Mouse (Mus musculus) forebrain, embryonic 13.5 days (tissue): Measurements from ENCODE around the gene Rftn1. TPM values are rescaled to one million over a fixed set of nuclear protein-coding genes. Genes with fewer than 3 reads are reported as not detected.

Experiments
- ATAC-seq: fragments of 200-750 bp; cut with Nextera tagmentation; 2 replicates; pipeline ENCODE4 v1.8.0; 2017
- H3K27ac ChIP-seq: fragments of 300-500 bp; sonication (generic); 2 replicates; pipeline ENCODE4 v1.5.1; 2015; ENCODE audit warnings: inconsistent platforms, mild to moderate bottlenecking, moderate library complexity
- H3K27me3 ChIP-seq: fragments of 300-500 bp; sonication (generic); 2 replicates; pipeline ENCODE4 v1.6.1; 2015; ENCODE audit warnings: mild to moderate bottlenecking, inconsistent platforms
- H3K36me3 ChIP-seq: fragments of 300-500 bp; sonication (generic); 2 replicates; pipeline ENCODE4 v1.6.1; 2015; ENCODE audit warnings: mild to moderate bottlenecking, inconsistent platforms; ENCODE audit not compliant: poor library complexity, severe bottlenecking
- H3K4me1 ChIP-seq: fragments of 300-500 bp; sonication (generic); 2 replicates; pipeline ENCODE4 v1.6.1; 2015; ENCODE audit warnings: inconsistent platforms
- H3K4me2 ChIP-seq: fragments of 300-500 bp; sonication (generic); 2 replicates; pipeline ENCODE4 v1.6.1; 2015; ENCODE audit warnings: inconsistent platforms, mild to moderate bottlenecking, moderate library complexity
- H3K4me3 ChIP-seq: fragments of 300-500 bp; sonication (generic); 2 replicates; pipeline ENCODE4 v1.5.1; 2015; ENCODE audit warnings: mild to moderate bottlenecking, inconsistent platforms
- H3K9ac ChIP-seq: fragments of 300-500 bp; sonication (generic); 2 replicates; pipeline ENCODE4 v1.6.1; 2015; ENCODE audit warnings: mild to moderate bottlenecking, inconsistent platforms
- H3K9me3 ChIP-seq: fragments of 300-500 bp; sonication (generic); replicated peaks from 2 replicates; pipeline ENCODE4 v1.6.1; 2016; ENCODE audit warnings: inconsistent platforms
- WGBS: fragments of 180-500 bp; shearing (Covaris S2); methylation state at CpG from one replicate; pipeline ENCODE4 v1.1.7; 2015; 5-methylcytosine and 5-hydroxymethylcytosine counted together
- polyA plus RNA-seq: library from polyadenylated mRNA; unstranded; fragments of >200 nt; fragmentation: Nextera tagmentation; extraction: Ambion mirVana; gene quantifications from 2 replicates; pipeline ENCODE4 v1.2.1, GENCODE M21; 2015

Rftn1 gene
- polyA plus RNA-seq, 1 experiment from 2014 or later: 15.3 TPM

DNA sequence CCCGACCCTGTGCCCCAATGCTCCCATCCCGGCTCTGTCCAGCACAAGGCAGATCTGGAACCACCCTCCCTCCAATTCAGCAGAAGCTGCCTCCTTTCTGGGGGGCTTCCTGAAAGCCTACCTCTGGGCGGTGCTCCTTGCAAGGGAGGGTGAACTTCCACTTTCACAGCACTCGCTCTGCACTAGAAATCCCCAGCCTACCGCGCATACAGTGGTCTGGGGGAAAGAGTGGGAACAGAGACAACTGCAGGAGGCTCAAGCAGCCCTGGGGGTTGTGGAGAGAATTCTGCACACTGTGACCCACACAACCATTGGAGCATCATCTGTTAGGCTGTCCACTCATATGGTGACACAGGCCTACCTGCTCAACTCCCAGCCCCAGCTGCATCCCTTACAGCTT lies 30.7 kb downstream of the Rftn1 start:
- no peaks in the 10 kb centered on the region; the same call in 1 of the 2 replicates for H3K9me3 ChIP-seq
- H3K27ac ChIP-seq: no peak overlapping the region
- ATAC-seq: no peak
- no peak overlapping the region for H3K4me2 ChIP-seq
- peaks cover 6% of the 10 kb centered on the region; the same call in 1 of the 2 replicates for H3K36me3 ChIP-seq
- no peaks in the 10 kb centered on the region for H3K4me1 ChIP-seq
- H3K27me3 ChIP-seq: no peaks in the 10 kb centered on the region
- no peak overlapping the region for H3K4me3 ChIP-seq
- no peak overlapping the region for H3K9ac ChIP-seq
- WGBS: 90% methylated on average over 6 of the region's 6 CpGs

GRCm38 (mm10) chr17:50158565-50158964 lies 31.9 kb downstream of the Rftn1 start:
- Histone ChIP-seq H3K9me3 (no peaks in the 10 kb centered on the region), H3K4me1 (no peaks in the 10 kb centered on the region), H3K9ac (no peak overlapping the region), H3K27ac (no peak overlapping the region), H3K36me3 (no peaks in the 10 kb centered on the region), H3K4me3 (no peak overlapping the region), H3K27me3 (no peaks in the 10 kb centered on the region), H3K4me2 (no peak overlapping the region)
- no peak for ATAC-seq
- WGBS: 95% methylated on average over 6 of the region's 6 CpGs

DNA sequence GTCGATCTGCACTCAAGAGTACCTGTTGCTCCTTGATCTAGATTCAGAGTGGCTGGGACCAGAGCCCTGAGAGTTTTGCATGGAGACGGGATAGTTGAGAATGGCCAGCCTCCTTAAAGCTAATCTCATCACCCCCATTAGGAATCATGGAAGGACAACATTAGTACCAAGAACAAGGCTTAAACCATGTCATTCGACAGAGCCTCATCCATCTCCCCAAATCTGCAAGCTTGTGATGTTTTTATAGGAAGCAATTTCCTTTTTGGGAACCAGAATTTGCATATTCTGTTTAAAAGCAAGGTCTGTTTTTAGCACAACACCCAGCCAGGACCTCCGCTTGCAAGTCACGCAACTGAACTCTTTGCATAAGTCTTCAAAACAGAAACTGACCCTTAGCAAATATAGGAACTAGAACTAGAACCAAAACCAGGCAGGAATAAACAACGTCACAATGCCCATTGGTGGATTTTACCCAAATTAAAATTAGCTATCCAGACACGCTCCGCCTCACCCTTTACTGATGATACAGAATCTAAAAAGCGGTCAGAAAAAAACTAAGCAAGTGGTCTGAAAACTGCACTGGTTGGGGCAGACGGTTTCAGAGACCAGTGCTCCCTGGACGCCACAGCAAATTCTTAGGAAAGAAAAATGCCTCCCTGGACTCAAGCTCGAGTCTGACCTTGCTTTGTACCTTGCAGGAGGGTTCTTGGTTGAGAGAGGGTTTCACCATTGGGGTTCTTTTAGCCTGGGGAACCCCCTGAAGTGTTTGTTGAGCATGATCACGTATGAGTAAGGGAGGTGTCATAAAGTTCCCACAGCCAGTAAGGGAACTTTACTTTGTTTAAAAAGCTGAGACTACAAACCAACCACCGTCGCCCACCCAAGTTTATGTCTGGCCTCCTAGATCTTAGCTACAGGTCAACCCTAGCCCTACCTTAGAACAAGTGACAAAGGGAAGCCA lies 33.0 kb downstream of the Rftn1 start:
- Histone ChIP-seq H3K27ac (no peak overlapping the region), H3K4me3 (no peak overlapping the region), H3K9me3 (no peaks in the 10 kb centered on the region), H3K36me3 (no peaks in the 10 kb centered on the region), H3K4me1 (no peaks in the 10 kb centered on the region), H3K27me3 (no peaks in the 10 kb centered on the region), H3K9ac (no peak overlapping the region), H3K4me2 (no peak overlapping the region)
- no peak for ATAC-seq
- 92% methylated on average over 15 of the region's 15 CpGs for WGBS

DNA sequence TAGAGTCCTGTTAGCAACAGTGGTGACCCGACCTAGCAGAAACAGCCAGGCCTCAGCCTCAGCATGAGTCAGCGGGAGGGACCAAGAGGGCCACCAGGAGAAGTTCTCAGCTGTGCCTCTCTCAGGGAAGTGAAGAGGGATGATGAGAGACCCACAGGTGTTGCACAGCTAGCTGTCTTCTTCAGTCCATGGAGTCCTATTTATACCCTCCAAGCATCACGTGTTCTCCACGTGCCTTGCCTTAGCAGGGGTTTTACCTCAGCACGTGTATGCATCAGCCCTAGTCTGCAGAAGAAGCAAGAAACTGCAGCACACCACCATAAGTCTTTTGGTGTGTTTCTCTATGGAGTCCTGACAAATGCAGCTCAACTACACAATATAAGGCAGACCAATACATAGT lies 38.4 kb downstream of the Rftn1 start:
- H3K4me3 ChIP-seq: no peak overlapping the region
- no peaks in the 10 kb centered on the region for H3K27me3 ChIP-seq
- no peak for ATAC-seq
- peaks cover 14% of the 10 kb centered on the region for H3K4me1 ChIP-seq
- no peak overlapping the region for H3K27ac ChIP-seq
- WGBS: 82% methylated on average over 5 of the region's 5 CpGs
- no peaks in the 10 kb centered on the region; the same call in 1 of the 2 replicates for H3K36me3 ChIP-seq
- no peak overlapping the region for H3K9ac ChIP-seq
- no peaks in the 10 kb centered on the region for H3K9me3 ChIP-seq
- H3K4me2 ChIP-seq: no peak overlapping the region

DNA sequence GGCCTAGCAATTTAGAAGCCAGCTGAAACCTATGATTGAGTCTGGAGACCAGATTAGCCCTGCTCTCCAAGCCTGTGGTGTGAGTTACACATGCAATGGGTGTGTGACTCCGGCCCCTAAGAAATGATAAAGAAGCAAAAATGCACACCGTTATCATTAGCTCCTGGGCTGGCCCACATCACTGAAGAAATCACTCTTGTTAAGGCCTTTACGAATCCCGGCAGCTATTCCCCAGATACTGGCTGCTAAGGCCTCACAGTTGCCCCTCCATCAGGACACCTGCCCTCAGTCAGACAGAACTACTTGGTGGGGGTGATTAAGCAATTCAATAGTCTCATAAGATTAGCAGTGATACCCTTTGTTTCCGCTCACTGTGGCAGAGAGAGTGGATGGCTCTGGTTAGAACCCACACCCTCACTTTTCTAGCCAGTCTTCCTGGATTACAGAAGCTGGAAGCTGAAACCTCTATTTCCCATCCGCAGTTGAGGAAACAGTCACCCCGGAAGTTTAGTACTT lies 39.2 kb downstream of the Rftn1 start:
- 44% methylated on average over 7 of the region's 7 CpGs for WGBS
- ATAC-seq: 0 out of 2 replicates have a peak, but pooled peaks have one; percentile 17
- H3K9ac ChIP-seq: no peak overlapping the region
- H3K4me3 ChIP-seq: no peak overlapping the region
- peaks cover 14% of the 10 kb centered on the region for H3K4me1 ChIP-seq
- no peaks in the 10 kb centered on the region; the same call in 1 of the 2 replicates for H3K36me3 ChIP-seq
- no peaks in the 10 kb centered on the region for H3K27me3 ChIP-seq
- no peak overlapping the region for H3K4me2 ChIP-seq
- H3K9me3 ChIP-seq: no peaks in the 10 kb centered on the region
- peak overlapping the region; percentile 68 for H3K27ac ChIP-seq

- ATAC-seq: peak; percentile 69
- Histone ChIP-seq H3K4me1 (peaks cover 14% of the 10 kb centered on the region), H3K9me3 (no peaks in the 10 kb centered on the region), H3K4me3 (no peak overlapping the region), H3K9ac (no peak overlapping the region), H3K27ac (peak overlapping the region; percentile 68), H3K4me2 (peak overlapping the region; percentile 5; the same call in 1 of the 2 replicates), H3K36me3 (no peaks in the 10 kb centered on the region; the same call in 1 of the 2 replicates), H3K27me3 (no peaks in the 10 kb centered on the region)
- 57% methylated on average over 16 of the region's 16 CpGs for WGBS
These were observed 39.9 kb downstream of the Rftn1 start for GRCm38 (mm10) chr17:50150416-50151207.

GRCm38 (mm10) chr17:50149690-50150210 lies 40.7 kb downstream of the Rftn1 start:
- WGBS: 76% methylated on average over 14 of the region's 14 CpGs
- H3K4me1 ChIP-seq: peaks cover 14% of the 10 kb centered on the region
- no peaks in the 10 kb centered on the region for H3K27me3 ChIP-seq
- H3K4me3 ChIP-seq: no peak overlapping the region
- H3K4me2 ChIP-seq: peak overlapping the region; percentile 5; the same call in 1 of the 2 replicates
- peak overlapping the region; percentile 68 for H3K27ac ChIP-seq
- no peaks in the 10 kb centered on the region for H3K9me3 ChIP-seq
- no peak overlapping the region for H3K9ac ChIP-seq
- no peaks in the 10 kb centered on the region; the same call in 1 of the 2 replicates for H3K36me3 ChIP-seq
- 0 out of 2 replicates have a peak, but pooled peaks have one; percentile 4 for ATAC-seq

GRCm38 (mm10) chr17:50147831-50148587 lies 42.5 kb downstream of the Rftn1 start:
- 94% methylated on average over 12 of the region's 12 CpGs for WGBS
- Histone ChIP-seq H3K4me2 (no peak overlapping the region), H3K9me3 (no peaks in the 10 kb centered on the region), H3K4me3 (no peak overlapping the region), H3K36me3 (no peaks in the 10 kb centered on the region; the same call in 1 of the 2 replicates), H3K9ac (no peak overlapping the region), H3K27me3 (no peaks in the 10 kb centered on the region), H3K27ac (no peak overlapping the region), H3K4me1 (peaks cover 14% of the 10 kb centered on the region)
- ATAC-seq: no peak

GRCm38 (mm10) chr17:50143354-50143753 lies 47.1 kb downstream of the Rftn1 start:
- Histone ChIP-seq H3K4me2 (no peak overlapping the region), H3K27me3 (no peaks in the 10 kb centered on the region), H3K4me1 (no peaks in the 10 kb centered on the region), H3K9ac (no peak overlapping the region), H3K9me3 (no peaks in the 10 kb centered on the region), H3K36me3 (no peaks in the 10 kb centered on the region), H3K4me3 (no peak overlapping the region), H3K27ac (no peak overlapping the region)
- no peak for ATAC-seq
- WGBS: 90% methylated on average over 10 of the region's 10 CpGs

GRCm38 (mm10) chr17:50142553-50142952 lies 47.9 kb downstream of the Rftn1 start:
- ATAC-seq: no peak
- Histone ChIP-seq H3K36me3 (no peaks in the 10 kb centered on the region), H3K27me3 (no peaks in the 10 kb centered on the region), H3K9me3 (no peaks in the 10 kb centered on the region), H3K4me3 (no peak overlapping the region), H3K4me1 (no peaks in the 10 kb centered on the region), H3K27ac (no peak overlapping the region), H3K4me2 (no peak overlapping the region), H3K9ac (no peak overlapping the region)
- WGBS: 74% methylated on average over 8 of the region's 8 CpGs

- H3K4me2 ChIP-seq: no peak overlapping the region
- H3K27me3 ChIP-seq: no peaks in the 10 kb centered on the region
- no peak for ATAC-seq
- no peaks in the 10 kb centered on the region for H3K4me1 ChIP-seq
- H3K9ac ChIP-seq: no peak overlapping the region
- H3K4me3 ChIP-seq: no peak overlapping the region
- WGBS: 79% methylated on average over 7 of the region's 7 CpGs
- no peaks in the 10 kb centered on the region for H3K9me3 ChIP-seq
- no peaks in the 10 kb centered on the region for H3K36me3 ChIP-seq
- no peak overlapping the region for H3K27ac ChIP-seq
These were observed 48.3 kb downstream of the Rftn1 start for GRCm38 (mm10) chr17:50142151-50142550.
